Mouse (Mus musculus) heart, embryonic 12.5 days (tissue): ENCODE measurements at regions not wholly inside any gene's neighbourhood (a gene's known extent, or its start where the extent isn't known, plus 50 kb on each side); places are given as distances from the start of the nearest gene placed in this dataset.

Source experiments
- ATAC-seq: fragments of 200-750 bp; cut with Nextera tagmentation; 2 replicates; pipeline ENCODE4 v1.8.0; 2017; ENCODE audit warnings: moderate TSS enrichment, moderate library complexity; ENCODE audit not compliant: insufficient number of reproducible peaks, low FRiP score
- H3K27ac ChIP-seq: fragments of 300-500 bp; sonication (generic); 2 replicates; pipeline ENCODE4 v1.5.1; 2016; ENCODE audit warnings: mild to moderate bottlenecking, moderate library complexity; ENCODE audit not compliant: poor library complexity, severe bottlenecking
- H3K27me3 ChIP-seq: fragments of 300-500 bp; sonication (generic); replicated peaks from 2 replicates; pipeline ENCODE4 v1.6.1; 2016; ENCODE audit warnings: mild to moderate bottlenecking, moderate library complexity
- H3K36me3 ChIP-seq: fragments of 300-500 bp; sonication (generic); 2 replicates; pipeline ENCODE4 v1.6.1; 2016; ENCODE audit warnings: mild to moderate bottlenecking, moderate library complexity
- H3K4me1 ChIP-seq: fragments of 300-500 bp; sonication (generic); replicated peaks from 2 replicates; pipeline ENCODE4 v1.6.1; 2016; ENCODE audit warnings: mild to moderate bottlenecking
- H3K4me2 ChIP-seq: fragments of 300-500 bp; sonication (generic); 2 replicates; pipeline ENCODE4 v1.6.1; 2016; ENCODE audit warnings: mild to moderate bottlenecking, moderate library complexity
- H3K4me3 ChIP-seq: fragments of 300-500 bp; sonication (generic); 2 replicates; pipeline ENCODE4 v1.5.1; 2016; ENCODE audit warnings: mild to moderate bottlenecking
- H3K9ac ChIP-seq: fragments of 300-500 bp; sonication (generic); 2 replicates; pipeline ENCODE4 v1.6.1; 2016; ENCODE audit warnings: mild to moderate bottlenecking, moderate library complexity
- H3K9me3 ChIP-seq: fragments of 300-500 bp; sonication (generic); replicated peaks from 2 replicates; pipeline ENCODE4 v1.6.1; 2016; ENCODE audit warnings: mild to moderate bottlenecking, moderate library complexity
- WGBS: fragments of 180-500 bp; shearing (Covaris S2); methylation state at CpG from one replicate; pipeline ENCODE4 v1.1.7; 2016; 5-methylcytosine and 5-hydroxymethylcytosine counted together

- 32% methylated on average over 8 of the region's 8 CpGs for WGBS
- H3K9ac ChIP-seq = no peak overlapping the region
- H3K4me1 ChIP-seq = peaks cover 8% of the 10 kb centered on the region; the same call in 1 of the 2 replicates
- no peak for ATAC-seq
- H3K9me3 ChIP-seq = no peaks in the 10 kb centered on the region
- no peak overlapping the region for H3K4me2 ChIP-seq
- H3K36me3 ChIP-seq = no peaks in the 10 kb centered on the region
- no peaks in the 10 kb centered on the region for H3K27me3 ChIP-seq
- no peak overlapping the region for H3K27ac ChIP-seq
- no peak overlapping the region for H3K4me3 ChIP-seq
These were observed 328.6 kb downstream of the Icos start for GRCm38 (mm10) chr1:61306296-61306695.

- H3K9ac ChIP-seq = no peak overlapping the region
- H3K36me3 ChIP-seq = no peaks in the 10 kb centered on the region
- ATAC-seq = no peak
These were observed 329.1 kb upstream of the Pard3b start for GRCm38 (mm10) chr1:61309563-61309962.

GRCm38 (mm10) chr1:61310063-61310760 is 328.4 kb upstream of the Pard3b start:
- no peaks in the 10 kb centered on the region for H3K9me3 ChIP-seq
- H3K4me3 ChIP-seq = no peak overlapping the region
- H3K27me3 ChIP-seq = no peaks in the 10 kb centered on the region
- no peak overlapping the region for H3K27ac ChIP-seq
- ATAC-seq = no peak
- no peaks in the 10 kb centered on the region for H3K36me3 ChIP-seq
- WGBS = 92% methylated on average over 3 of the region's 3 CpGs
- no peak overlapping the region for H3K4me2 ChIP-seq
- H3K9ac ChIP-seq = no peak overlapping the region
- peaks cover 8% of the 10 kb centered on the region; the same call in 1 of the 2 replicates for H3K4me1 ChIP-seq

More at GRCm38 (mm10) chr1:61309563-61309962, 329.1 kb upstream of the Pard3b start:
- H3K9me3 ChIP-seq = no peaks in the 10 kb centered on the region
- H3K27me3 ChIP-seq = no peaks in the 10 kb centered on the region
- H3K4me1 ChIP-seq = peaks cover 8% of the 10 kb centered on the region; the same call in 1 of the 2 replicates
- no peak overlapping the region for H3K4me2 ChIP-seq
- no peak overlapping the region for H3K27ac ChIP-seq
- H3K4me3 ChIP-seq = no peak overlapping the region
- WGBS = 64% methylated on average over 1 of the region's 1 CpGs

- Histone ChIP-seq H3K36me3 (no peaks in the 10 kb centered on the region), H3K4me3 (no peak overlapping the region), H3K9me3 (no peaks in the 10 kb centered on the region), H3K27ac (no peak overlapping the region), H3K27me3 (no peaks in the 10 kb centered on the region), H3K4me1 (peaks cover 8% of the 10 kb centered on the region; the same call in 1 of the 2 replicates), H3K4me2 (no peak overlapping the region), H3K9ac (no peak overlapping the region)
- 58% methylated on average over 2 of the region's 2 CpGs for WGBS
- no peak for ATAC-seq
These were observed 327.9 kb upstream of the Pard3b start for GRCm38 (mm10) chr1:61310761-61311090.

GRCm38 (mm10) chr1:61313196-61313595 is 325.4 kb upstream of the Pard3b start:
- no peaks in the 10 kb centered on the region for H3K27me3 ChIP-seq
- no peak overlapping the region for H3K4me2 ChIP-seq
- no peaks in the 10 kb centered on the region for H3K9me3 ChIP-seq
- 79% methylated on average over 4 of the region's 4 CpGs for WGBS
- H3K4me1 ChIP-seq = no peaks in the 10 kb centered on the region
- no peak overlapping the region for H3K27ac ChIP-seq
- no peak overlapping the region for H3K9ac ChIP-seq
- no peaks in the 10 kb centered on the region for H3K36me3 ChIP-seq
- no peak for ATAC-seq
- H3K4me3 ChIP-seq = no peak overlapping the region

- Histone ChIP-seq H3K27me3 (no peaks in the 10 kb centered on the region), H3K27ac (no peak overlapping the region), H3K9ac (no peak overlapping the region), H3K4me3 (no peak overlapping the region), H3K4me1 (no peaks in the 10 kb centered on the region), H3K9me3 (no peaks in the 10 kb centered on the region), H3K4me2 (no peak overlapping the region), H3K36me3 (no peaks in the 10 kb centered on the region)
- 82% methylated on average over 4 of the region's 4 CpGs for WGBS
- no peak for ATAC-seq
These were observed 322.4 kb upstream of the Pard3b start for GRCm38 (mm10) chr1:61316261-61316660.

- H3K4me3 ChIP-seq = no peak overlapping the region
- 74% methylated on average over 2 of the region's 2 CpGs for WGBS
- H3K9ac ChIP-seq = no peak overlapping the region
- H3K4me1 ChIP-seq = peaks cover 4% of the 10 kb centered on the region; the same call in 1 of the 2 replicates
- no peaks in the 10 kb centered on the region for H3K9me3 ChIP-seq
- ATAC-seq = no peak
- H3K27me3 ChIP-seq = no peaks in the 10 kb centered on the region
- no peaks in the 10 kb centered on the region for H3K36me3 ChIP-seq
- no peak overlapping the region for H3K27ac ChIP-seq
- H3K4me2 ChIP-seq = no peak overlapping the region
These were observed 321.9 kb upstream of the Pard3b start for GRCm38 (mm10) chr1:61316736-61317135.

- no peak overlapping the region for H3K9ac ChIP-seq
- ATAC-seq = no peak
- H3K4me1 ChIP-seq = peaks cover 6% of the 10 kb centered on the region; the same call in 1 of the 2 replicates
- no peaks in the 10 kb centered on the region for H3K27me3 ChIP-seq
- no peaks in the 10 kb centered on the region for H3K9me3 ChIP-seq
- H3K36me3 ChIP-seq = no peaks in the 10 kb centered on the region
- no peak overlapping the region for H3K4me2 ChIP-seq
- 68% methylated on average over 1 of the region's 1 CpGs for WGBS
- H3K27ac ChIP-seq = no peak overlapping the region
- no peak overlapping the region for H3K4me3 ChIP-seq
These were observed 320.6 kb upstream of the Pard3b start for GRCm38 (mm10) chr1:61318042-61318441.

GRCm38 (mm10) chr1:61321513-61322145 is 317.0 kb upstream of the Pard3b start:
- 57% methylated on average over 6 of the region's 6 CpGs for WGBS
- no peak overlapping the region for H3K4me2 ChIP-seq
- H3K27ac ChIP-seq = no peak overlapping the region
- ATAC-seq = no peak
- H3K9me3 ChIP-seq = no peaks in the 10 kb centered on the region
- no peak overlapping the region for H3K9ac ChIP-seq
- H3K27me3 ChIP-seq = no peaks in the 10 kb centered on the region
- H3K36me3 ChIP-seq = no peaks in the 10 kb centered on the region
- H3K4me1 ChIP-seq = peaks cover 6% of the 10 kb centered on the region; the same call in 1 of the 2 replicates
- H3K4me3 ChIP-seq = no peak overlapping the region

- H3K4me1 ChIP-seq = no peaks in the 10 kb centered on the region
- no peaks in the 10 kb centered on the region for H3K36me3 ChIP-seq
- H3K9ac ChIP-seq = no peak overlapping the region
- H3K27me3 ChIP-seq = no peaks in the 10 kb centered on the region
- no peak overlapping the region for H3K4me3 ChIP-seq
- no peak overlapping the region for H3K27ac ChIP-seq
- ATAC-seq = no peak
- no peak overlapping the region for H3K4me2 ChIP-seq
- no peaks in the 10 kb centered on the region for H3K9me3 ChIP-seq
- WGBS = 78% methylated on average over 2 of the region's 2 CpGs
These were observed 307.2 kb upstream of the Pard3b start for GRCm38 (mm10) chr1:61331456-61331855.

- WGBS = 60% methylated on average over 3 of the region's 3 CpGs
- Histone ChIP-seq H3K4me2 (no peak overlapping the region), H3K36me3 (no peaks in the 10 kb centered on the region), H3K4me1 (no peaks in the 10 kb centered on the region), H3K9ac (no peak overlapping the region), H3K9me3 (no peaks in the 10 kb centered on the region), H3K4me3 (no peak overlapping the region), H3K27me3 (no peaks in the 10 kb centered on the region), H3K27ac (no peak overlapping the region)
- no peak for ATAC-seq
These were observed 306.7 kb upstream of the Pard3b start for GRCm38 (mm10) chr1:61331906-61332305.
